Mouse (Mus musculus): Measurements from ENCODE around the gene Mdga2. TPM values are rescaled to one million over a fixed set of nuclear protein-coding genes. Genes with fewer than 3 reads are reported as not detected.

The Mdga2 gene
- polyA plus RNA-seq (2012; fragmentation: generic; extraction: Trizol), result not detected

DNA sequence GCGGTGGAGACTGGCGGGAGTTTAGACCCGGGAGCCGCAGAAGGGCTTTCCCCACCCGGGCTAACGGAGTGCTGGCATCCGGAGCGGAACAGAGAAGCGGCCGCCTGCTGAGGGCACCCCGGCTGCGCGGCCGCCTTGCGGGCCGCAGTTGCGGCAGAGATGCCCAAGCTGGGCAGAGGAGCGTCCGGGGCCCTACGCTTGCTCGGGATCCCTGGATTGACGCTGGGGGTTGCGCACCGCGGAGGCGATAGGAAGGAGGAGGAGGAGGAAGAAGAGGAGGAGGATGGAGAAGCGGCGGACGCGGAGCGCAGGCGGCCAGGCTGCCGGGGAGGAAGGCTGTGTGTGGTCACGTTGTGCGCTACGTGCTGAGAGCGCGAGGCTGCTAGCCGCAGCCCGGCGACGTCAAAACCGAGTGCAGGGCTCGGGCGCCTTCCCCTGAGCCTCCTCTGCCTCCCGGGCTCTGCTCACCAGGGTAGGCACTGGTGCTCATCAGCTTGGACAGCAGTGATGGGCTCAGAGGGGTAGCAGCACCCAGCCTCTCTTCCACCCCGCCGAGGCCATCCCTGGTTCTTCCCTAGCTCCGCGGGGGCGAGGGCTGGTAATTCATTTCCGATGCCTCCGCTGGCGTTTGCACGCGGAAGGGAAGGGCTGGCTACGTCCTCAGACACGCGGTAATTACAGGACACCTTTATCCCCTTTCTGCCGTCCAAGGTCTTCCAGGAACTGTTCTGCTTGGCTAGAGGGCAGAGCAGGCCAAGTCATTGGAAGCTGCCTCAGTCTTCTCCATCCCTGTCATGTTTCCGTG is at the start of gene Mdga2:
TSS of gene Mdga2 (minus strand) at position 329 of the 805 bp plus-strand sequence.
- Histone ChIP-seq H3ac (ENCODE audit: control insufficient read depth, insufficient read length) (no peak within 1 kb of the TSS), H3K27me3 (ENCODE audit: control insufficient read depth, insufficient read depth, insufficient read length) (no peaks in the 10 kb centered on the region), H3K4me3 (no peak within 1 kb of the TSS)

DNA sequence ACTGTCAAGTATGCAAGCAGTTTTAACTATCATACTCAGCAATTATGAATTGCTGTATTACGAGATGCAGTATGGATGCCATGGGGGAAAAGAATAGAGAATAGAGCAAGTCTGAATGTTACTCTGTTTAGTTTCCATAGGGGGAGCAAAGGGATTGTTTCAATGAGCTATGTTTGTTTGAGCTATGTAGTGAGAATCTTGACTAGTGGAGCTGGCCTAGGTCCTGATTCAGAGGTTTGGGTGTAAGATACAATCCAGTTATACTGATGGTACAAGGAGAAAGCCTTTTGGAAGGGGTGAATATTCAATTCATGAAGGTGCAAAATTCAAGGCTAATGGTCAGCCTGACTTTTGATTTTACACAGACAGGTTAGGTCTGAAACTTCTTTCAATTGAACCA is 45.1 kb upstream of the Mdga2 start:
- Histone ChIP-seq H3K4me3 (no peak overlapping the region), H3ac (ENCODE audit: control insufficient read depth, insufficient read length) (no peak overlapping the region), H3K4me2 (ENCODE audit: low read depth) (no peak overlapping the region), H3K36me3 (ENCODE audit: control insufficient read depth, insufficient read depth) (no peaks in the 10 kb centered on the region), H3K27me3 (ENCODE audit: control insufficient read depth, insufficient read depth, insufficient read length) (no peaks in the 10 kb centered on the region), H3K79me2 (ENCODE audit: control insufficient read depth, insufficient read depth) (no peaks in the 10 kb centered on the region)
- TF ChIP-seq SRF (IDR thresholded peaks at IDR 0.05; ENCODE audit: control insufficient read depth, insufficient read length, low read depth) (no peak), USF1 (IDR thresholded peaks at IDR 0.05; ENCODE audit: low read depth) (no peak), E2F4 (IDR thresholded peaks at IDR 0.05; ENCODE audit: insufficient read depth) (no peak), MYOD1 (IDR thresholded peaks at IDR 0.05; ENCODE audit: control insufficient read depth in 1 of 3, insufficient read length in 2 of 3, low read depth in 2 of 3) (no peak), MYOG (IDR thresholded peaks at IDR 0.05; ENCODE audit: control insufficient read depth in 1 of 3, insufficient read depth in 1 of 3, insufficient read length in 2 of 3, low read depth in 2 of 3) (no peak), REST (IDR thresholded peaks at IDR 0.05; ENCODE audit: insufficient read depth, insufficient read length) (no peak), TCF3 (IDR thresholded peaks at IDR 0.05; ENCODE audit: insufficient read length, low read depth) (no peak), CEBPB (IDR thresholded peaks at IDR 0.05; ENCODE audit: insufficient read depth, poor library complexity, severe bottlenecking) (no peak), TCF12 (IDR thresholded peaks at IDR 0.05; ENCODE audit: insufficient read depth, poor library complexity, severe bottlenecking) (no peak), POLR2AphosphoS2 (IDR thresholded peaks at IDR 0.05; ENCODE audit: insufficient read length, low read depth) (no peak), MAX (IDR thresholded peaks at IDR 0.05; ENCODE audit: low read depth) (no peak)

More for the DNA sequence above, at the start of gene Mdga2:
- Histone ChIP-seq H3K36me3 (ENCODE audit: control insufficient read depth, insufficient read depth) (no peaks in the 10 kb centered on the region), H3K79me2 (ENCODE audit: control insufficient read depth, insufficient read depth) (no peaks in the 10 kb centered on the region), H3K4me2 (ENCODE audit: low read depth) (no peak within 1 kb of the TSS)
- TF ChIP-seq MYOG (IDR thresholded peaks at IDR 0.05; ENCODE audit: control insufficient read depth in 1 of 3, insufficient read depth in 1 of 3, insufficient read length in 2 of 3, low read depth in 2 of 3), result no peak
- no peak for TF ChIP-seq CEBPB (IDR thresholded peaks at IDR 0.05; ENCODE audit: insufficient read depth, poor library complexity, severe bottlenecking)
- no peak for TF ChIP-seq E2F4 (IDR thresholded peaks at IDR 0.05; ENCODE audit: insufficient read depth)
- TF ChIP-seq MYOD1 (IDR thresholded peaks at IDR 0.05; ENCODE audit: control insufficient read depth in 1 of 3, insufficient read length in 2 of 3, low read depth in 2 of 3), result no peak
- no peak for TF ChIP-seq SRF (IDR thresholded peaks at IDR 0.05; ENCODE audit: control insufficient read depth, insufficient read length, low read depth)
- TF ChIP-seq USF1 (IDR thresholded peaks at IDR 0.05; ENCODE audit: low read depth), result no peak
- no peak for TF ChIP-seq REST (IDR thresholded peaks at IDR 0.05; ENCODE audit: insufficient read depth, insufficient read length)
- no peak for TF ChIP-seq POLR2A (IDR thresholded peaks at IDR 0.05; ENCODE audit: insufficient read length, low read depth)
- TF ChIP-seq MAX (IDR thresholded peaks at IDR 0.05; ENCODE audit: low read depth), result no peak
- no peak for TF ChIP-seq TCF12 (IDR thresholded peaks at IDR 0.05; ENCODE audit: insufficient read depth, poor library complexity, severe bottlenecking)
- TF ChIP-seq POLR2AphosphoS2 (IDR thresholded peaks at IDR 0.05; ENCODE audit: insufficient read length, low read depth), result no peak
- TF ChIP-seq TCF3 (IDR thresholded peaks at IDR 0.05; ENCODE audit: insufficient read length, low read depth), result no peak

DNA sequence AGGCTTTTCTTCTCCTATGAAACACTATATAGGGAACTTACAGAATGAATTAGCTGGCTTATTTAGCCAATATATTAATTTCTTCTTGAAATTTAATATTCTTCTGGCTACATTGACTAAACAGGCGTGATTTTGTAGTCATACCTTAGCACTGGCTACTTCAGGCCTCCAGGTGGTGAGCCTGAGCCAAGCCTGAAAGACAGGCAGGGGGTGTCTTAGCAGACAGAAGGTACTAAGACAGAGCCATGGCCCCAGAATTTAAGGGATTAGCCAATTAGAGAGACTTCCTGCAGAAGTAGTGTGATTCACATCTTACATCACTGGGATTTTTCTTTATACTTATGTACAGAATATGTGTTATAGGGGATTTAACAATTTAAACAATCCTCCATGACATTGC is 1.2 kb upstream of the Mdga2 start:
- Histone ChIP-seq H3K36me3 (ENCODE audit: control insufficient read depth, insufficient read depth) (no peaks in the 10 kb centered on the region), H3K27me3 (ENCODE audit: control insufficient read depth, insufficient read depth, insufficient read length) (no peaks in the 10 kb centered on the region), H3K4me3 (no peak overlapping the region), H3K79me2 (ENCODE audit: control insufficient read depth, insufficient read depth) (no peaks in the 10 kb centered on the region), H3ac (ENCODE audit: control insufficient read depth, insufficient read length) (no peak overlapping the region), H3K4me2 (ENCODE audit: low read depth) (no peak overlapping the region)
- no peak for TF ChIP-seq USF1 (IDR thresholded peaks at IDR 0.05; ENCODE audit: low read depth)
- TF ChIP-seq TCF3 (IDR thresholded peaks at IDR 0.05; ENCODE audit: insufficient read length, low read depth), result no peak
- TF ChIP-seq REST (IDR thresholded peaks at IDR 0.05; ENCODE audit: insufficient read depth, insufficient read length), result no peak

DNA sequence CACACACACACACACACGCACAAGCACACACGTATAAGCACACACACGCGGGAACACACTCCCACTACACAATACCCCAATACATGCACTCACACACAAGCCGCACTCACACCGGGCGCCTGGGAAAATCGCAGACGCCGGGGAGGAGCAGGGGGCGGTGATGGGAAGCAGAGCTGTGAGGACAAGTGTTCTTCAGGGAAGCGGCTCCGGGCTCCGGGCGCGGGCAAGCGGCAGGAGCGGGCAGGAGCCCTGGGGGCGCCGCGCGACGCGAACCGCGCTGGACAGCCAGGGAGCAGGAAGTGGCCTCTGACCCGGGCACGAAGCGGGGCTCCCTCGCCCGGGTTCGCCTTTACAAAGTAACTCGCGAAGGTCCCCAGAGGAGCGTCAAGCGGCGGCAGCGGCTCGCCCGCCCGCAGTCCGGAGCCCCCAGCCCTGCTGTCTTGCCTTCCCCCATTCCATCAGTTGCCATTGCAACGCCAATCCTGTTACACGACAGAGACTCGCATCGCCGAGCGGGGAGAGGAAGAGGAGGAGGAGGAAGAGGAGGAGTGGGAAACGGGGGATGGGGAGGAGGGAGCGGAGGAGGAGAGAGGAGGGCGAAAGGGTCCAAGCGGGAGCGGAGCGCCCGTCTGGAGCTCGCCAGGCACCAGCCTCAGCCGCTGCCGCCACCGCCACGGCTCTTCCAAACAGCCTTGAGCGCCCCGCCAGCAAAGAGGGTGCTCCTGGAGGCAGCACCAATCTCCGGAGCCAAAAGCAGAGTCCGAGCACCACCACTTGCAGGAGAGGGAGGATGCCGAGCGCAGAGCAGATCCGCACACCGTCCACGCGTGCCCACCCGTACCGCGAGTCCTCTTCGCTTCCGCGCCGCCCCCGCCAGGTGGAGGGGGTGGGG is 774 bp downstream of the Mdga2 start:
- Histone ChIP-seq H3K4me2 (ENCODE audit: low read depth) (no peak overlapping the region), H3K79me2 (ENCODE audit: control insufficient read depth, insufficient read depth) (no peaks in the 10 kb centered on the region), H3K36me3 (ENCODE audit: control insufficient read depth, insufficient read depth) (no peaks in the 10 kb centered on the region), H3ac (ENCODE audit: control insufficient read depth, insufficient read length) (no peak overlapping the region), H3K27me3 (ENCODE audit: control insufficient read depth, insufficient read depth, insufficient read length) (no peaks in the 10 kb centered on the region), H3K4me3 (no peak overlapping the region)
- TF ChIP-seq POLR2A (IDR thresholded peaks at IDR 0.05; ENCODE audit: insufficient read length, low read depth) (no peak), MAX (IDR thresholded peaks at IDR 0.05; ENCODE audit: low read depth) (no peak), TCF3 (IDR thresholded peaks at IDR 0.05; ENCODE audit: insufficient read length, low read depth) (no peak), POLR2AphosphoS2 (IDR thresholded peaks at IDR 0.05; ENCODE audit: insufficient read length, low read depth) (no peak), SRF (IDR thresholded peaks at IDR 0.05; ENCODE audit: control insufficient read depth, insufficient read length, low read depth) (no peak), USF1 (IDR thresholded peaks at IDR 0.05; ENCODE audit: low read depth) (no peak), E2F4 (IDR thresholded peaks at IDR 0.05; ENCODE audit: insufficient read depth) (no peak), TCF12 (IDR thresholded peaks at IDR 0.05; ENCODE audit: insufficient read depth, poor library complexity, severe bottlenecking) (no peak), CEBPB (IDR thresholded peaks at IDR 0.05; ENCODE audit: insufficient read depth, poor library complexity, severe bottlenecking) (no peak), MYOG (IDR thresholded peaks at IDR 0.05; ENCODE audit: control insufficient read depth in 1 of 3, insufficient read depth in 1 of 3, insufficient read length in 2 of 3, low read depth in 2 of 3) (no peak), MYOD1 (IDR thresholded peaks at IDR 0.05; ENCODE audit: control insufficient read depth in 1 of 3, insufficient read length in 2 of 3, low read depth in 2 of 3) (no peak), REST (IDR thresholded peaks at IDR 0.05; ENCODE audit: insufficient read depth, insufficient read length) (no peak)

Data from myocyte (in vitro differentiated cells).